Mouse (Mus musculus): ENCODE results near the gene Map2.

The Map2 gene

DNA sequence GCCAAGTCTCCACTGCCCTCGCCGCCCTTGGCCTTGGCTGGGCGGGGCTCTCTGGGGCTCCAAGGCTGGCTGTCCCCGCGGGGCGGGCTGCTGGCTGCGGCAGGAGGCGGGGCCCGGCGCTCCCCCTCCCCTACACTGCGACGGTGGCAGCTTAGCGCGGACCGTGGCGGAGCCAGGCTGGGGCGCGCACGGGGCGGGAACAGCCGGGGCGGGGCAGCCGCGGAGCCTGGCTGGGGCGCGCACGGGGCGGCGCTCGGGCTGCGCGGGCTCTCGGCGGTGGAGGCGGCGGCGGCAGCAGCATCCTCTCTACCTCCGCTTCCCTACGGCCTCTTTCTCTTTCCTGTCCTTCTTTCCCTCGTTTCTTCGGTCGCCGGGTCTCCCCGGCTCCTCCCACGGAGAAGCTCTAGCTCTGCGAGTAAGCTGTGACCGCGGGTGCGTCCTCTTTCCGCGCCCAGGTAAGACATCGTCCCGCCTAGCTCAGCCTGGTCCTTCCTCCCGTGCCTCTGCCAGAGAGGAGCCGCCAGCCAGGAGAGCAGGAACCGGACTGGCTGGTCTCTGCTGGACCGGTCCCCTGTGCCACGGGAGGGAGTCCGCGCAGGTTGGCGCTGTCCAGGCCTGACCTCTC lies at the start of gene Map2:
Gene Map2, plus strand, starts transcription at position 233 of the 625 bp plus-strand sequence.
- DNase-seq (ENCODE audit: low read depth, low spot score): peak; percentile 88

DNA sequence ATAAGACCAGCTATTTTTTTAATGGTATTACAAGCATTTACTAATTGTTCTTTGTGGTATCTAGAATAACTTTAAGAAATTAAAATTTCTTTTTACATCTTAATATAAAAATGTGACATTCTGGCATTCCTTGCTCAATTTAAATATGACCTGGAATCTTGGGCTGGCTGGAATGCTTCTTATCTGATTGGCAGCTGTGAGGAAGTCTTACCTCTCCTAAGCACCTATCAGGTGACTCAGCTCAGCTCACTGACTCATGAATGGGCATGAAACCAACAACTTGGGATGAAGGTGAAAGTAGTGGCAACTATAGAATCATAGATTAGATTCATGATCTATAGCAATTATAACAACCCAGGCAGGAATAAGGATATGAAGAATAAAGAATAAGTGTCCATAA lies 42.1 kb upstream of the Map2 start:
- no peak for DNase-seq (ENCODE audit: low read depth, low spot score)

DNA sequence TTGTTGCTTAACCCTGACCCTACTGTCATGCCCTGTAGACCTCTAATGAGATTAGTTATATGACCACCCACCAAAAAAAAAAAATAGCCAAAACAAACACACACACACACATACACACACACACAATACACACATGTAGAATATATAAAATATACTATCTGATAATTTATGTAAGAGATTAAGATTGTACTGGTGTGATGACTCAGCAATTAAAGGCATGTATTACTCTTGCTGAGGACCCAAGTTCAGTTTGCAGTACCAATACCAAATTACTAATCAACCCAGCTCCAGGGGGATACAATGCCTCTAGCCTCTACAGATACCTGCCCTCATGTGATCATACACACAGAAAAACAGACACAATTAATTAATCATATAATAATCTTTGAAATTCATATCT lies 39.7 kb upstream of the Map2 start:
- DNase-seq (ENCODE audit: low read depth, low spot score): no peak

DNA sequence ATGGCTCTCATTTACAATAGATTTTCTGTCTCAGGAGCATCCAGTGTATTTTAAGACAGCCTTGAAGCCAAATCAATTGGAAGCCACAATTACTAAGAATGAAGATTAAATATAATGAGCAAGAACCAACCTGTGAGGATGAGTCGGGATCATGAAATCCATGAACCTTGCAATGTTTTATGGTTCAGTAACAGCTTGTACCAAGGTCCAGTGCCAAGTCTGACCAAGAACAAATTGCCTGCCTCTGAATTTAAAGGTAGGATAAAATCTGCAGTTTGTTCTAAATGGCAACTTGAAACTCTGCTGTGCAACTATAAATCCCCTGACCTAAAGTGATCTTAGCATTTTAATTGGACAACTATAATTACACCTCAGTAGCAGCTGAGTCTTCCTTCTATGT lies 34.4 kb upstream of the Map2 start:
- no peak for DNase-seq (ENCODE audit: low read depth, low spot score)

DNA sequence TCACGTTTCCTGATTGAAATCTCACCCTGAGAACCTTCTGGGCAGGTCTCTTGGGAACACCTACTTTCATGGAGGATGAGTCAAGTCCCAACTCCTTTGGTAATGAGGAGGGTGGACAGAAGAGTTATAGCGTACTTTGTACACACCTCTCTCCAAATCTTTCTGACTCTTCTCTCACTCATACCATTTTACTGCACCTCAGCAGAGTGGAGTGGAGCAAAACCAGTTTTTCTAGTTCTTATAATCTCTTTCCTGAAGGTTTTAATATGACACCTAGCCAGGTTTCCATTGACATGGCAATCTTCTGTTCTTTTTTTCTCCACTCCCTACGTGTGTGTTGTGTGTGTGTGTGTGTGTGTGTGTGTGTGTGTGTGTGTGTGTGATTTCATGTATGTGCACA lies 29.9 kb upstream of the Map2 start:
- DNase-seq (ENCODE audit: low read depth, low spot score): no peak

DNA sequence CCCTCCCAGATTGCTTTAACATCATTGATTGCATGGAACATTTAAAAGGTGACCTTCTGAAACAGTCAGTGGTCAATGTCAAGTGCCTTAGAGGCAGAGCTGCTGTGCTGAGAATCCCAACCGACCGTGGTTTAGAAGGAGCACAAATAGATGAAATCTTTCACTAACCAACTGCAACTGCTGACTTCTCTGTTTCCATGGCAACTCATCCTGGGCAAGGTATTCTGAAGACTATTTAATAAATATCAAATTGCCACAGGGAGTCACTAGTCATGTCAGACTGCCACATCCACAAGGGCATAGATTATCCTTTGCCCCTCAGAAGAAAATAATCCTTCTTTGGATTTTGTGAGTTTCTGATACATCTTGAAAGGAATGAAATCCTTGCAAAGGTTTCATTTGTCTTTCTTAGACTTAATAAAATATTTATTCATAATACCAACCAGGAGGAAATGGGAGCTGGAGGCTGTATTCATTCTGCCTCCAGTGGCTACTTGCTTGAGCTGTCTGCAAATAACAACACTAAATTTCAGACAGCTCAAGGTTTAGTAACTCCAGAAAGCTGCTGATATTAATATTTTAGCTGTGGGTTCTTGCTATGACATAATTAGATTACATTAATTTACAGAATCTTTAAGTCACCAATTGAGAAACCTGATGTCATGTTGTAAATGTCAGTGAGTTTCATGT lies 26.1 kb upstream of the Map2 start:
- DNase-seq (ENCODE audit: low read depth, low spot score): no peak

DNA sequence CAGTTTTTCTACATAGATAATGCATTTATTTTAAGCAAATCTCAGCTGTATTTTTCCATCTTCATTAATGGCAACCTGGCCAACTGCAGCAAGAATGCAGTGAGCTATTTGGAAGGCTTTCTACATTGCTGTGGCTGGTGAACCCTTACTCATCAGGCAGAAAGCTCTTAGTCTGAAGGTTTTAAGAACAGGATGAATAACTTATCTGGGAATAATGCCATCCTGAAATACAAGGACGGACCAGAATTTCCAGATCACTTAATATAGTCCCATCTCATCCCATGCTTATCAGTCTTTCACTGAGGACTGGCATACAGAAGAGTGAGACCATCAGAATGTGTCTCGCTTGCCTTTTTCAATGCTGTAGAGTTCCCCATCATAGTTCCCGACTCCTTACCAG lies 24.3 kb upstream of the Map2 start:
- DNase-seq (ENCODE audit: low read depth, low spot score): no peak

DNA sequence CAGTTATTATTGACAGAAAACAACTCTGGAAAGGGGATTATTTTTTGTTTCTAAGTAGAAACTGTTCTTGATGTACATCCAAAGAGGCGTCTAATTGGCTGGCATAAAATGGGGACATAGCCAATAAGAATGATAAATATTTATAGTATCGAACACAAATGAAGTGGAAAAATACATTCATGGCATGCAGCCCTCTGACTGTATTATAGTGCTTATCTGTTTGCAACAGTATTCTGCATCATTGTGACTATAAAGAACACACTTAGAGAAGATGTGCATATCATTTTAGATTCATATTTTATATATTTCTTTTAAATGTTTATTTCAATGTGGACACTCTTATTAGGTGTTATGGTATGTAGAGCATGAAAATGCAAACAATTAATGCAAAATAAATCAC lies 17.9 kb upstream of the Map2 start:
- DNase-seq (ENCODE audit: low read depth, low spot score): no peak

DNA sequence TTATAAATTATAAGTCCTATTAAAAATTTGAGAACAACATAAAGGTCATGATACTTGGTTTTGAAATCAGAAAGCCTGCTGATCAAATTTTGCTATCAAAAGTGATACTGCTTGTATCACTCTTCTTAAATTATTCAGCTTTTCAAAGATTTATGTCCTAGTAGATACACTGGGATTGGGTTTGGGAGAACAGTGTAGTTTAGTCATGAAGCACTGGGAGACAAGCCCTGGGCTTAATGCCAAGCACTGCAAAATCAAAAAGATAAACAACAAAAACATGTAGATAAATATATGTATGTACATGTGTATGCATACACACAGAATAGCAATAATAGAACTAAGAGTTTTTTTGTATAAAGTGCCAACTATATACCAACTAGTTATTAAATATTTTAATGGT lies 17.5 kb upstream of the Map2 start:
- DNase-seq (ENCODE audit: low read depth, low spot score): no peak

DNA sequence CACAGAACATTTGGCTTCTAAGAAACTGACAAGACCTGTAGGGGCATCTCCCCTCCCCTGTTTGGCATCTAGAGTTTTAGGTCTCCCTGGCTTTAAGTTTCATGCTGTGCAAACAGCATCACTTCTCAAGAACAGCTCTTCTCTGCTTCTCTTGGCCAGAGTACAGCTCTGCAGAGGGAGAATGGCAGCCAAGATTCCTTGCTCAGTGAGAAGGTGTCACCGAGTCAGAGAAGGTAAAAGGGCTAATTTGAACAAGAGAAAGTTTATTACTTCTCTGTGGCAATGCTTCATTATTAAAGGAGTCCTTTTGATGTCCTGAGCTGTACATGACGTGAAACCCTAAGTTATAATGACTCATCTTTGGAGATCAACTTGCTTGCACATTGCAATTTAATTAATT lies 10.4 kb upstream of the Map2 start:
- DNase-seq (ENCODE audit: low read depth, low spot score): no peak

DNA sequence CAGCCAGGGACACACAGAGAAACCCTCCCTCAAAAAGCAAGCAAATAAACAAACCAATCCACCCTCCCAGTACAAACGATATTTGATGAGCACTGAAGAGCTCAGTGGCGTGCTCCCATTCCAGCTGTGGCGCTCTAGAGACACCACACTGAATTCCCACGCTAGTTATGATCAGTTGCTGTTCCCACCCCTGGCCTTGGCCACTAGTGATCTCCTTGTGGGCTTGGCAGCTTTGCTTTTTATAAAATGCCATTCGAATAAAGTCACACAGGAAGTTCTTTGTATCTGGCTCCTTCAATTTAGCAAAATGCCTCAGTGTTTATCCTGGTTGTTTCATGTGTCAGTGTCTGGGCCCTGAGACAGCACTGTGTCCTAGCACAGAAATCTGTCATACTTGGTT lies 6.4 kb upstream of the Map2 start:
- no peak for DNase-seq (ENCODE audit: low read depth, low spot score)

DNA sequence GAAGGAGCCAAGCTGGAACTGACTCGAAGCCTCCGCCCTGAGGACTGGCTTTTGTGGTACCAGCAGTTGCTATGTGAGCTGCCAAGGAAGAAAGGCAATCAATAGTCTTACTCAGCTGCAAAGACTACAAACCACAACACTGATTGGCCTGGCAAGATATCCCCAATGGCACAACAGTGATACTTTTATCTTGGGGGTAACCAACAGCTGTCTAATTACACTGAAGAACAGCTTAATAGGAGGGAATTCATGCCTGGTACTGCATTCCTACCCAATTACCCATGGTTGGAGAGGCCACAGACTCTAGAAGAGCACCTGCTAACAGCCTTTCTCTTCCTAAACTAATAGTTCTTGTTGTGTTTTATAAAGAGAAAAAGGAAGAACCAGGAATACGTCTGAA lies 2.9 kb upstream of the Map2 start:
- DNase-seq (ENCODE audit: low read depth, low spot score): no peak

DNA sequence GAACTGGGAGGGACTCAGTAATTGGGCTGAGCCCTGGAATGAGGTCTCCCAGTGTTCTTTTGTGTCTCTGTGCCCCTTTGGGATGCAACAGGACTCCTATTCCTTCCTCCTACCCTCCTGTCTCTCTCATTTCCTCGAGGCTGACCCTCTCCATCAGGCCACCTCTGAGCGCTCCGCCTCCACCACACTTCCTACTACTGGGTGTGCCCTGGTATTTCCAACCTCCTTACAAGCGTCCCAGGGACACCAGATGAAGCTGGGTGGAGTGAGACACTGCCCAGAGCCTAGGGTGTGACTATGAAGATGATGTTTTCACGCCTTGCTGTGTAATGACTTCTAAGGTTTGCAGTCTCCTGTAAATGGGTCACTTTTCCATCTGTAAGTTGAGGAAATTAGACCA lies 1.4 kb upstream of the Map2 start:
- DNase-seq (ENCODE audit: low read depth, low spot score): peak; percentile 46

DNA sequence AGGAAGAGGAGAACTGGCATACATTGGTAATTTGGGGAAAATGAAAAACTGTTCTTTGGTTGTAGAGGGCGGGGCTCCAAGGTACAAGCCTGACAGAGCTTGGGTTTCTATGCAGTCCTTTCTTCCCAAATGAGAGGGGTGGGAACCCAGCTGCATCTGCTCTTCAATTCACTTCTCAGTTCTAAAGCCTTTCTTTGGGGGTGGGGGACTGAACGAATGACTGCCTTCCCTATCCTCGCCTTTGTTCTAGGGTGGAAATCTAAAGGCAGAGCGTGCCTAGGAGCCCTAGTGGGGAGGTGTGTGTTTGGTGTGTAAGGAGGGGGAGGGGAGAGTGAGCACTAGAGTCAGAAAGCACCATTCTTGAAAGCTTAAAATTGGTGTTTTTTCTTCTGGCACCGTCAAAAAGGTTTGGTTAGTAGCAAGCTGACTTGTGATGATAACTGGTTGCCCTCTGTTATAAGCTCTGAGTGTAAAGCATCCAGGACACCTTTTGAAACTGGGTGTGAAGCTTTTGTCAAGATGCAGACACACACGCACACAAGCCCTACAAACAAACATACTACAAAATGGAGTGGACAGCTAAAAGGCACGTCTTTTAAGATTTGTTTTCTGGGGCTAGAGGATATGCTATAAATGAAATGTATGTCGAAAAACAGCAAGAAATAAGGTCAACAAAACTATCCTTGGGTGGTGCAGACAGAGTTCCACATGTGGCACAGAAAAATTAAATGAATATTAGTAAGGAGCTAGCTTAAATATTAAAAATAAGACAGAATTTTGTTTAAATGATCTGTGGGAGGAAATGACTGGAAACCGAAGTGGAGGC lies 1.2 kb downstream of the Map2 start:
- peak; percentile 4 for DNase-seq (ENCODE audit: low read depth, low spot score)

DNA sequence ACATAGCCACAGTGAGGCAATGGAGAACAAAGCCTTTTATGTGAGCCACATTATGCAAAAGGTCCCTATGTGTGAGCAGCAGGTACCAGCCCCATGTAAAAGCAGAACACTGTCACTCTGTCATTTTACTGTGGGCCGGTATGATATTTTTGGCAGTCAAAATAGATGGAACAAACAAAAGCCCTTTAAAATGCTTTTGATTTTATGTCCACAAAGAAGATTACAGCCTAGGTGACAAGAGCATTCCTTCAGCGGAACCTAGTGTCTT lies 1.7 kb downstream of the Map2 start:
- DNase-seq (ENCODE audit: low read depth, low spot score): no peak

DNA sequence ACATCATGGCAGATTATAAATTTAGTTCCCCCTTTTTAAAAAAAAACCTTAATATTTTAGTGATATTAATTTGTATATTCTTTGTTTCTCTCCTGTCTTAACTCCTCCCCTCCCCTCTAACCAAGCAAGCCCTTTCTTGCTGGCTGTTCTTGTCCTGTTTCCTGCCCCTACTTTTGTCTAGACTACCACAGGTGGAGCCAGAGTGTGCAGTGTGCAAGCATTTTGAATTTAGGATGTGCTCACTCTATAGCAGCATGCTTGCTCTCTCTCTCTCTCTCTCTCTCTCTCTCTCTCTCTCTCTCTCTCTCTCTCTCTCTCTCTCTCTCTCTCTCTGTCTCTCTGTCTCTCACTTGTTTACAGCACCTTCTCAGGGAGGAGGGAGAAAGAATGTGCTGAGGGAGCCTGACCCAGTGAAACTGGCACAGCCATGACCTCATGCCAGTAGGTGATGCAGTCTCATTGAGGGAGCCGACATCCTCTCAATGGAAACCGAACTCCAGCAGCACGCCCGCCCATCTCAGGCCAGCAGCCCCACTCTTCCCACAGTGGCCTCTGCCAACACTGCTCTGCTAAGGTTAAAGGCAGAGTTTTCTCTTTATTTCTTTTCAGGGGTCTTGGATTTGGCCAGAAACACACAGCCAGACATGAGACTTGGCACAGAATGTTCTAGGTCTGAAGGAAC lies 2.6 kb downstream of the Map2 start:
- DNase-seq (ENCODE audit: low read depth, low spot score): no peak

DNA sequence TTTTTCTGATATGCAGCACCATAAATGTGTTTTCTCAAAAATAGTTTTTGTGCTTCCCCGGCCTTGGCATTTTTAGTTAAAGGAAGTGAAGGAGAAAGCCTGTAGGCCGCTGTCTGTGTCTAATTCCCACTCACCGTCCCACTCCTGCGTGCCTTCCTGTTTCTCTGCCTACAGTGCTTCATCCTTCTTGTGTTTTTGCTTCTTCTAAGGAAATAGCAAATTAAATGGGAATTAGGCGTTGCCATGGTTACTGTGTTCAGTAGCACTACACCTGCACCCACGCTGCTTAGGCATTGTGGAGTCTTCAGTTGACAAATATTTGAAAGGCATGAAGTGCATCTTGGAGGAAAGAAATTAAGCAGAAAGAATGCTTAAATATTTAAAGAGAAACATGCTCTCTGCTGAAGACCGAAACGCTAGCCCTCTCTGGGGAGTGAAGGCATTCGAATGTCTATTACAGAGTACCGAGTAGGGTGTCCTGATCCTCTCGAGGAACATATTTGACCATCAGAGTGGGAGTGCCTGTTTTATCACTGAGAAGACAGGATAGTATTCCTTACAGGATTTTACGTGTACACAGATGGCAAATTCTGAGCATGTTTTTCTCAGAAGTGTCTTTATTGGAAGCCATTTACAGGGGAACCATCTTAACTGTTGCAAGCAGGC lies 12.1 kb downstream of the Map2 start:
- no peak for DNase-seq (ENCODE audit: low read depth, low spot score)

DNA sequence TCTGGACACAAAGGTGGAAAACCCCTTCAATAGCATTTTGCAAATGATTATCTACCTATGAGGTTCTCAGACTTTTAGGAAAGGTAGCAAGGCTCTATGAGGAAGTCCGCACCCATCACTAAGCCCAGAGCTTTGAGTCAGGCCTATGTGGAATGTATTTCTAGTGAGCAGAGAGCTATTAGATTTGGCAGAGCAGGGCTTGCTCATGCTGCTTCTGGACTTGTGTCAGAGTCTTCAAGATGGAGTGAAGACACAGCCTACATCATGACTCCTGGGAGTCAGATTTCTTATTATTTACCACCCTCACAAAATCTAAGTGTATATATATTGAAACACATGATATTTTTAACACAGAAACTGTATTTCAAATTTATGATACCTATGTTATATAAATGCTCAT lies 17.3 kb downstream of the Map2 start:
- no peak for DNase-seq (ENCODE audit: low read depth, low spot score)

DNA sequence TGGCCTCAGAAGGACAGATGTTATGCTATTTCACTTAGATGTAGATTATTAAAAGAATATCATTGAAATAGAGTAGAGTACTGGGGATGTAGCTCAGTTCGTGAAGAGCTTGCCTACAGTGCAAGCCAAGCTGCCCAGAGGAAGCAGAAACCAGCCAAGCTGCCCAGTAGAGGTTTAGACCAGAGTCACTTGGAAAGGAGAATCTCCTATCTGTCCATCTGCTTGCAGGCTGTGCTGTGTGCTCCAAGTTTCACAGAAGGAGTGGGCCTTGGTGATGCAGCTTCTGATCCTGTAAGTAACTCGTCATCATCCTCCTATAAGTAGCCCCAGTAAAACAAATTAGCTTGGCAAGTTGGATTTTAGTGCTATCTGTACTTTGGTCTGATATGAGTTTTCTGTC lies 17.8 kb downstream of the Map2 start:
- DNase-seq (ENCODE audit: low read depth, low spot score): no peak

DNA sequence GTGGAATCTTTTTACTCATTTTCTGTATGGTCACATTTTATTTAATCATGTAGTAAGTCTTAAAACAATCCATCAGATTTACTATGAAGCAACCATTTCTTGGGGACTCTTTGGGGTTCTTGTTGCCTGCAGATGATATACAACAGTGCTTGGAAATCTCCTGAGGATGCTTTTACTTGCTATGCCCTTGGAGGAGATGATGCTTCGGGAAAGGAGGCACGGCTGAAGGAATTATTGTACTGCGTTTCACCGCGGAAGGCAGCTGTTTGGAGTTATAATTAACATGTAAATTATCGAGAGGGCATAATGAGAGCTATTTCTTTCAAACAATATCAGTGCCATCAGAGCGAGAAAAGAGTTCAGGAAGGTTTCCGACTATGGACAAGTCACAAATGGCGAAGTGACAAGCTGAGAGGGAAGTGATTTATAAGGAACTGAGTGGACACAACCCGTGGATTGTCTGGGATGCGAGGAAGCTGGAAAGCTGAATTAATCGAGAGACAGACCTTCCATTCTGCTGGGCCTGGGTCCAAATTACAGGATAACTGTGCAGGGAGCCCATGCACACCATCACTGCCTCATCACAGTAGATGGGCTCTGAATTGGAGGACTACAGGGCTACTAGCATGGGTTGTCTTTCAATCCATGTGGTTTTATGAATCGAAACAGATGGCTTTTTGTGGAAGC lies 20.1 kb downstream of the Map2 start:
- no peak for DNase-seq (ENCODE audit: low read depth, low spot score)

DNA sequence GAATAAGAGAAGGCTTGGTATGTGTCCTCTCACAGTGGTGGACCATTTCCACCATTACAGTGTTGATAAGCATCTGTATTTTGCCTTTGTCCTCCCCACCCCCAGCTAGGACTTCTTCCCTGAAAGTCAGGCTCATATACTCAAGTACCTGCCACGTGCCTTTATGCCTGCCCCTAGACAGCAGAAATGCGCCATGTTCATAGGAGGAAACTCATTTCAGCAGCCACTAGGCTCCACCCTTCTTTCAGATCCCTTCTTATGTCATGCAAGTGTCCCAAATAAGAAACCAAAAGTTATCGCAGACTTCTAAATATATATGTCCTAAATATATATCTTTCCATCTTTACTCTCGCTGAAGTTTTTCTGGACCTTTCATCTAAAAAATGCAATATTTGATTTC lies 21.2 kb downstream of the Map2 start:
- no peak for DNase-seq (ENCODE audit: low read depth, low spot score)

DNA sequence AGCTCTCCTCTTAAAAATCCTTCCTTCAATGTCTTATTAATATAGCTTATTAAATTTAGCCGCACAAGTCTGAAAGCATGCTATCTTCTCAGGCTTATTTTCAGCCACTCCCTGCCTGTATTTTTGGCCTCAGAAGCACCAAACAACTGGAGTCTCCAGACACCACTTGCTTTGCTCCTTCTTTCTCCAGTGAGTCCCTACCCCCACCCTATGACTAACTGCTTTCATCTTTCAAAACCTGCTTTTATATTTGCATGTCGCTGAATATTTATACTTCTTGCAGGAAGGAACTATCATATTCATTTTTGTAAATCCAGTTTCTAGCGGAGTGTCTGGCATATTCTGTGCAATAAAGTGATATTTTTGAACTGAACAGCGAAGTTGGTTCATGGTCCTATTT lies 21.6 kb downstream of the Map2 start:
- DNase-seq (ENCODE audit: low read depth, low spot score): no peak

Measured in ZHBTc4 (cell line).